Mouse (Mus musculus) MEL (cell line): ENCODE measurements around the gene Fndc10. TPM values are rescaled to one million over a fixed set of nuclear protein-coding genes. Genes with fewer than 3 reads are reported as not detected.

Experiments used
- DNase-seq: peaks from one replicate; pipeline ENCODE4 v3.0.0; 2011; ENCODE audit warnings: low read depth, low spot score
- H3K27ac ChIP-seq: 2 replicates; pipeline ENCODE4 v1.5.1; 2012; ENCODE audit warnings: low read depth, mild to moderate bottlenecking, control low read depth, low read length, moderate library complexity; ENCODE audit not compliant: control insufficient read depth
- H3K27me3 ChIP-seq, 2 experiments: fragments of 150-350 bp in 1 of 2; sonication (generic) in 1 of 2; 2 replicates each; pipeline ENCODE4 v1.6.1; 2012; ENCODE audit warnings: low read length in 2 of 2, mild to moderate bottlenecking in 2 of 2, improper control_type of control experiment in 1 of 2, moderate library complexity in 1 of 2; ENCODE audit not compliant: insufficient read depth in 2 of 2, control insufficient read depth in 1 of 2
- H3K36me3 ChIP-seq, 2 experiments: 2 replicates each; pipeline ENCODE4 v1.6.1; 2012 to 2014; ENCODE audit warnings: low read length in 2 of 2, improper control_type of control experiment in 1 of 2, inconsistent platforms in 1 of 2, mild to moderate bottlenecking in 1 of 2; ENCODE audit not compliant: insufficient read depth in 2 of 2, control insufficient read depth in 1 of 2
- H3K4me1 ChIP-seq, 2 experiments: fragments of 150-350 bp in 1 of 2; sonication (generic) in 1 of 2; 2 replicates each; pipeline ENCODE4 v1.6.1; 2012; ENCODE audit warnings: low read length in 2 of 2, improper control_type of control experiment in 1 of 2, mild to moderate bottlenecking in 1 of 2; ENCODE audit not compliant: insufficient read depth in 2 of 2, control insufficient read depth in 1 of 2
- H3K4me3 ChIP-seq, 2 experiments: fragments of 150-350 bp in 1 of 2; sonication (generic) in 1 of 2; 2 replicates each; pipeline ENCODE4 v1.5.1; 2012; ENCODE audit warnings: low read depth in 2 of 2, low read length in 2 of 2, mild to moderate bottlenecking in 2 of 2, moderate library complexity in 2 of 2, control low read depth in 1 of 2, improper control_type of control experiment in 1 of 2; ENCODE audit not compliant: control insufficient read depth in 1 of 2, insufficient read depth in 1 of 2
- H3K79me2 ChIP-seq: 2 replicates; pipeline ENCODE4 v1.6.1; 2012; ENCODE audit warnings: mild to moderate bottlenecking, low read length, moderate library complexity; ENCODE audit not compliant: control insufficient read depth, poor library complexity, insufficient read depth
- H3K9ac ChIP-seq: 2 replicates; pipeline ENCODE4 v1.6.1; 2012; ENCODE audit warnings: low read depth, mild to moderate bottlenecking, control low read depth, low read length, moderate library complexity; ENCODE audit not compliant: control insufficient read depth, poor library complexity, severe bottlenecking
- H3K9me3 ChIP-seq: fragments of 150-350 bp; sonication (generic); replicated peaks from 2 replicates; pipeline ENCODE4 v1.6.1; 2012; ENCODE audit warnings: mild to moderate bottlenecking, low read length, improper control_type of control experiment, moderate library complexity; ENCODE audit not compliant: insufficient read depth
- ELF1 ChIP-seq: IDR thresholded peaks from 2 replicates; pipeline ENCODE4 v1.6.1; 2014; ENCODE audit warnings: low read depth, mild to moderate bottlenecking, inconsistent platforms, low read length, improper control_type of control experiment, moderate library complexity
- EP300 ChIP-seq, 2 experiments: IDR thresholded peaks; 2 replicates each; pipeline ENCODE4 v1.6.1; 2011; ENCODE audit warnings: improper control_type of control experiment in 2 of 2, low read length in 2 of 2, low read depth in 1 of 2, mild to moderate bottlenecking in 1 of 2
- HCFC1 ChIP-seq: IDR thresholded peaks from 2 replicates; pipeline ENCODE4 v1.6.1; 2012; ENCODE audit warnings: low read depth, mild to moderate bottlenecking, inconsistent platforms, low read length, improper control_type of control experiment, moderate library complexity
- JUND ChIP-seq: IDR thresholded peaks from 2 replicates; pipeline ENCODE4 v1.6.1; 2011; ENCODE audit warnings: low read depth, mild to moderate bottlenecking, improper control_type of control experiment, low read length
- MAX ChIP-seq: IDR thresholded peaks from 2 replicates; pipeline ENCODE4 v1.6.1; 2011; ENCODE audit warnings: low read length, improper control_type of control experiment
- MAZ ChIP-seq: IDR thresholded peaks from 2 replicates; pipeline ENCODE4 v1.6.1; 2012; ENCODE audit warnings: low read depth, mild to moderate bottlenecking, inconsistent platforms, low read length, improper control_type of control experiment
- MEF2A ChIP-seq: IDR thresholded peaks from 2 replicates; pipeline ENCODE4 v1.6.1; 2014; ENCODE audit warnings: low read depth, mild to moderate bottlenecking, inconsistent platforms, low read length, improper control_type of control experiment; ENCODE audit not compliant: poor library complexity, insufficient replicate concordance, severe bottlenecking; ENCODE audit errors: extremely low read depth
- MXI1 ChIP-seq: IDR thresholded peaks from 2 replicates; pipeline ENCODE4 v1.6.1; 2011; ENCODE audit warnings: mild to moderate bottlenecking, low read depth, low read length, improper control_type of control experiment
- MYB ChIP-seq: IDR thresholded peaks from 2 replicates; pipeline ENCODE4 v1.6.1; 2011; ENCODE audit warnings: mild to moderate bottlenecking, low read depth, low read length, improper control_type of control experiment
- NELFE ChIP-seq: IDR thresholded peaks from 2 replicates; pipeline ENCODE4 v1.6.1; 2011; ENCODE audit warnings: low read depth, low read length, improper control_type of control experiment
- POLR2A ChIP-seq, 2 experiments: IDR thresholded peaks; 2 replicates each; pipeline ENCODE4 v1.6.1; 2011 to 2012; ENCODE audit warnings: low read length in 2 of 2, mild to moderate bottlenecking in 2 of 2, control low read depth in 1 of 2, improper control_type of control experiment in 1 of 2, low read depth in 1 of 2, moderate library complexity in 1 of 2; ENCODE audit not compliant: control insufficient read depth in 1 of 2, insufficient read depth in 1 of 2, poor library complexity in 1 of 2
- POLR2AphosphoS2 ChIP-seq: IDR thresholded peaks from 2 replicates; pipeline ENCODE4 v1.6.1; 2011; ENCODE audit warnings: low read length, improper control_type of control experiment
- POLR2AphosphoS5 ChIP-seq: IDR thresholded peaks from 2 replicates; pipeline ENCODE4 v1.6.1; 2012; ENCODE audit warnings: low read depth, borderline replicate concordance, mild to moderate bottlenecking, inconsistent platforms, low read length, moderate library complexity, mixed read lengths
- SIN3A ChIP-seq: IDR thresholded peaks from 2 replicates; pipeline ENCODE4 v1.6.1; 2012; ENCODE audit warnings: low read length, improper control_type of control experiment, inconsistent platforms
- SMC3 ChIP-seq: IDR thresholded peaks from 2 replicates; pipeline ENCODE4 v1.6.1; 2011; ENCODE audit warnings: low read depth, low read length, improper control_type of control experiment
- TBP ChIP-seq: IDR thresholded peaks from 2 replicates; pipeline ENCODE4 v1.8.0; 2011; ENCODE audit warnings: low read depth, low read length, improper control_type of control experiment
- USF1 ChIP-seq: IDR thresholded peaks from 2 replicates; pipeline ENCODE4 v1.6.1; 2014; ENCODE audit warnings: low read depth, mild to moderate bottlenecking, inconsistent platforms, low read length, improper control_type of control experiment, moderate library complexity
- ZMIZ1 ChIP-seq: IDR thresholded peaks from 2 replicates; pipeline ENCODE4 v1.6.1; 2012; ENCODE audit warnings: low read depth, mild to moderate bottlenecking, inconsistent platforms, low read length, improper control_type of control experiment, moderate library complexity
- polyA plus RNA-seq, 2 experiments: library from polyadenylated mRNA; stranded (reverse) in 1 of 2; unstranded in 1 of 2; fragments of >175 nt in 1 of 2; fragments of >200 nt in 1 of 2; gene quantifications; 2 replicates each; pipeline versions ENCODE4 v1.2.1 to v1.2.4; 2012; ENCODE audit warnings: low replicate concordance in 2 of 2, low read depth in 1 of 2; ENCODE audit not compliant: insufficient read length in 2 of 2, insufficient read depth in 1 of 2, missing spikeins in 1 of 2
- total RNA-seq: library from RNA; depleted of rRNA; stranded (reverse); fragments of 300-350 nt; gene quantifications from 2 replicates; pipeline ENCODE4 v1.2.3, GENCODE M21; 2012

The Fndc10 gene
- total and polyA plus RNA-seq, 3 experiments = 2.6 to 5.9 TPM; not detected in 1

- peak; percentile 94 for DNase-seq
- H3K36me3 ChIP-seq = no peaks in the 10 kb centered on the region; a peak in 1 of 4 replicates
- H3K27me3 ChIP-seq = no peaks in the 10 kb centered on the region
- H3K9ac ChIP-seq = peak within 1 kb of the TSS; percentile 83
- peaks cover 3% of the 10 kb centered on the region; the same call in 1 of the 2 replicates for H3K79me2 ChIP-seq
- peak within 1 kb of the TSS; percentile 76 to 96 for H3K4me3 ChIP-seq
- peak; percentile 26; the same call in 1 of the 2 replicates for TF ChIP-seq USF1
- no peak for TF ChIP-seq TBP
- peak; percentile 51 for TF ChIP-seq HCFC1
- peak; percentile 32; the same call in 1 of the 2 replicates for TF ChIP-seq MAX
- TF ChIP-seq SIN3A = peak; percentile 85
- TF ChIP-seq MAZ = peak; percentile 95
- TF ChIP-seq MEF2A = 0 out of 2 replicates have a peak, but pooled peaks have one; percentile 7
- peak; percentile 53 to 59; a peak in 2 of 4 replicates for TF ChIP-seq POLR2A (IDR thresholded peaks at IDR 0.05; ENCODE audit: control insufficient read depth in 1 of 2, insufficient read depth in 1 of 2, low read depth in 1 of 2, low read length in 2 of 2, poor library complexity in 1 of 2)
- 0 out of 4 replicates have a peak, but pooled peaks of 1 of the 2 experiments have one; percentile 9 for TF ChIP-seq EP300 (IDR thresholded peaks at IDR 0.05; ENCODE audit: low read depth in 1 of 2, low read length in 2 of 2)
- peak; percentile 85 for TF ChIP-seq POLR2AphosphoS2
- TF ChIP-seq POLR2AphosphoS5 = 0 out of 2 replicates have a peak, but pooled peaks have one; percentile 52
- peak; percentile 39; the same call in 1 of the 2 replicates for TF ChIP-seq ELF1
- no peak for TF ChIP-seq SMC3
- peak; percentile 62 for TF ChIP-seq NELFE
- TF ChIP-seq ZMIZ1 = 0 out of 2 replicates have a peak, but pooled peaks have one; percentile 53
- TF ChIP-seq MYB = no peak
- TF ChIP-seq JUND = no peak
- TF ChIP-seq MXI1 = peak; percentile 65
- TF ChIP-seq, all 39 proteins: peak for 14
- peak within 1 kb of the TSS; percentile 68 for H3K27ac ChIP-seq
- H3K9me3 ChIP-seq = no peaks in the 10 kb centered on the region
- H3K4me1 ChIP-seq = 0 out of 4 replicates have a peak, but pooled peaks cover 0 to 5% of the 10 kb centered on the region in 2 experiments
Measured at GRCm38 (mm10) chr4:155734350-155734941, 40.3 kb downstream of the Fndc10 start, which contains the start of gene Tmem240. TSS of gene Tmem240 (plus strand) at chr4:155734800.
